Mouse (Mus musculus) cortical plate, adult 2 months (tissue): ENCODE measurements around the gene Klhl29. TPM values are rescaled to one million over a fixed set of nuclear protein-coding genes. Genes with fewer than 3 reads are reported as not detected.

Source experiments
- H3K27ac ChIP-seq: fragments of 200-500 bp; 2 replicates; pipeline ENCODE4 v1.5.1; 2012; ENCODE audit warnings: low read length, control low read depth, inconsistent platforms; ENCODE audit not compliant: insufficient read depth
- H3K4me1 ChIP-seq: fragments of 200-500 bp; 2 replicates; pipeline ENCODE4 v1.6.1; 2011; ENCODE audit warnings: low read length; ENCODE audit not compliant: control insufficient read depth, insufficient read depth
- H3K4me3 ChIP-seq: fragments of 200-500 bp; 2 replicates; pipeline ENCODE4 v1.5.1; 2011; ENCODE audit warnings: mild to moderate bottlenecking, low read length, control low read depth; ENCODE audit not compliant: insufficient read depth
- CTCF ChIP-seq: fragments of 200-500 bp; IDR thresholded peaks from 2 replicates; pipeline ENCODE4 v1.5.1; 2011; ENCODE audit warnings: mild to moderate bottlenecking, control low read depth, low read length; ENCODE audit not compliant: insufficient read depth; ENCODE audit errors: extremely low read depth
- POLR2A ChIP-seq: fragments of 200-500 bp; IDR thresholded peaks from 2 replicates; pipeline ENCODE4 v1.6.1; 2011; ENCODE audit warnings: mild to moderate bottlenecking, low read length, control low read depth; ENCODE audit not compliant: insufficient read depth; ENCODE audit errors: extremely low read depth
- polyA plus RNA-seq: library from polyadenylated mRNA; depleted of rRNA; stranded (reverse); fragments of >200 nt; gene quantifications from 2 replicates; pipeline ENCODE4 v1.2.3, GENCODE M21; 2012

The Klhl29 gene
- polyA plus RNA-seq, 1 experiment: 26.9 TPM

DNA sequence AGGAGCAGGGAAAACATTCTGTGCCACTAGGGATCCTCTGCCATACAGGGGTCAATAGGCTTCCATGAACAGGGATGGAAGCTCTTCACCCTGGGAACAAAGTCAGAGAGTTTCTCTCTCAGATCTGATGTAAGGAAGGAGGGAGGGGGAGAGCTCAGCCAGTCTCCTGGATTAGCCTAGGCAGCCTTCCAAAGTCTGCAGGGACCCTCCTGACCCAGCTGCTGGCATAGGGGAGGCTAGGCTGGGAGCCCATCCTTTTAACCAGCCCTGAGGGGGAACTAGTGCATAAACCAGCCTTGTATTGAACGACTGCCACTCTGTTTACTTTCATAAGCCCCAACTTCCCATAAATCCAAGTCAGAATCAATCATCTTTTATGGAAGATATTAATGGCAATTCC lies 95.6 kb downstream of the Klhl29 start:
- no peak overlapping the region for H3K4me3 ChIP-seq
- H3K4me1 ChIP-seq: peaks cover 9% of the 10 kb centered on the region
- TF ChIP-seq CTCF (no peak), POLR2A (no peak)
- no peak overlapping the region for H3K27ac ChIP-seq

DNA sequence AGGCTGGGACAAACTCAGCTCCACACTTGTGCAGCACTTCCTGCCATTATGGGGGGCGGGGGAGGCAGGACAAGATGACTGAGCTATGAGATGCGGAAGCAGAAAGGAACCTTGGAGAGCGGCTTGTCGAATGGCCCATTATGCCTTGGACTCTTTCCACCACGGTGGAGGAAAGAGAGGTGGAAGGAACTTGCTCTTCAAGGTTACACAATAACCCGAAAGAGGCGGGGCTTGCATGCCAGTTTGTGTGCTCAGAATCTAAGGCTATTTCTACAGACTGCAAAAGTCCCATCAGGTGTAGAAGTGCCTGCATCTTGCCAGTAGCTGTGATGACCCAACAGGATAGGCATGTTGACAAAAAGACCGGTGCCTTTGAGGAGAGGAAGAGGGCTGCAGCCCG lies 98.5 kb downstream of the Klhl29 start:
- 0 out of 2 replicates have a peak overlapping the region, but pooled peaks have one; percentile 35 for H3K27ac ChIP-seq
- no peak overlapping the region for H3K4me3 ChIP-seq

DNA sequence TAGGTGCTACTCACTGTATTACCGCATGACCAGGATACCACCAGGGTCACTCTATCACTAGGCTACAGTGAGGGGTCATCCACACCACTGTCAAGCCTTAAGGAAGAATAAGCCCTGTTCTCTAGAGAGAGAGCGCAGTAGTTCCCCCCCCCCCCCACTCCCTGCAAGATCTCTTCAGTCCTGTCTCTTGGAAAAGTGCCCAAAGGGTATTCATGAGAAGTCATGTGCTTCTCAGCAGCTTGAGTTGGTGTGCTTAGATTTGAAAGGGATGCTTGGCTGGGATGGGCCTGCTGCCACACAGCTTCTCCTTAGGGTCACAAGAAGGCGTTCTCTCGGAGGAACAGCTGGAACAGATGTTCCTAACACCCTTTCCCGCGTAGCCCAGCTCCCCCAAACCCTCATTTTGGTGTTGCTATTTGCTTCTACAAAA lies 100.0 kb downstream of the Klhl29 start:
- TF ChIP-seq CTCF (no peak), POLR2A (no peak)

More for the DNA sequence above, 98.5 kb downstream of the Klhl29 start:
- TF ChIP-seq CTCF: no peak
- TF ChIP-seq POLR2A: no peak
- H3K4me1 ChIP-seq: peaks cover 18% of the 10 kb centered on the region

DNA sequence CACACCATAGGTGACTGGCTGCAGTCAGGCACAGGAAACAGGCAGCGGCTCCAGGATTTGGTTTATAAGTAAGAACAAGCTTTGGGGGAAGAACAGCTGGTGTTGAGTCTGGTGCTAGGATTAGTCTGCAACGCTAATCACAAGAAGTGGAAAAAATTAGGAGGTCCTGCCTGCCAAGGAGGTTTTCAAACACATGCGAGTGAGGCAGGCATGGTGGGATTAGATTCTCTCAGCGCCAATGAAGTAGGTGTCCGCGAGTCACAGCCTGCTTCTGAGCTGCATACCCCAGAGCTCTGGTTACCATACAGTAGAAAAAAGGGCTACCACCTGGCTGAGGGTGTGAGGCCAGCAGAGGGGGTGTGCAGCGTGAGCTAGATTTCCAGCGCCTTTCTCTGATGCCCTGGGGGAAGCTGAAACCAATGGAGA lies 101.0 kb downstream of the Klhl29 start:
- H3K4me3 ChIP-seq: no peak overlapping the region
- peak overlapping the region; percentile 13 for H3K27ac ChIP-seq
- peaks cover 22% of the 10 kb centered on the region for H3K4me1 ChIP-seq
- TF ChIP-seq CTCF (no peak), POLR2A (no peak)

More for the DNA sequence above, 100.0 kb downstream of the Klhl29 start:
- H3K27ac ChIP-seq: no peak overlapping the region
- H3K4me3 ChIP-seq: no peak overlapping the region
- H3K4me1 ChIP-seq: peaks cover 20% of the 10 kb centered on the region

DNA sequence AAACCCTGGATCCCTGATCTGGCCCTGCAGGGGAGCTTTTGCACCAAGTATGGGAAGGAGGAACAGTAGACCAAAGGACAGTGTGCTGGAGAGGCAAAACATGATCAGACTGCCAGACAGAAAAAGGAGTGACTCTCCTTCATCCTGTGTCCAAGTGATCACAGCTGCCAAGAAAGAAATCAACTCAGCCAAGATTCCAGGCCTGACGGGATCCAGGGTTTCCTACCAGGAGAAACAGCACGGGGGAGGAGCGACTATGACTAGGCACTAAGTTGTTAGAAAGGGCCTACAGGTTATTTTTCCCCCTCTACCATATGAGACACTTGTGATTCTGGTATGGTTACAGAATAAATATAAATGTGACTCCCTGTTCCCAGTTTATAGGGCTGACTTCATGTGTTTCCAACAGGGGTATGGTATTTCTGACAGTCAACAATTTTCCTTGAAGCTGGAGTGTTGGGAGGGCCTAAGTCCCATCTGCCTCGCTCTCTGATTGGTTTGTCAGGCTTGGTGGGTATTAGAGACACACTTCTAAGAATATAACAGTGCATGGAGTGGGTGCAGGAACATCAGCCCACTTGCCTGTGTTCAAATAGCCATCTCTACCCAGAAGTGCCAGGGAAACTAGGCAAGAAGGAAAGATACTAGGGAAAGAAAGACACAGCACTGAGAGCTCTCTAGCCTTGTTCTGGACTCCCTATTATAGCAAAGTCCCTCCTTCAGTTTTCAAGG lies 102.0 kb downstream of the Klhl29 start:
- H3K27ac ChIP-seq: 0 out of 2 replicates have a peak overlapping the region, but pooled peaks have one; percentile 13
- no peak overlapping the region for H3K4me3 ChIP-seq
- no peak for TF ChIP-seq POLR2A
- no peak for TF ChIP-seq CTCF
- peaks cover 29% of the 10 kb centered on the region for H3K4me1 ChIP-seq

DNA sequence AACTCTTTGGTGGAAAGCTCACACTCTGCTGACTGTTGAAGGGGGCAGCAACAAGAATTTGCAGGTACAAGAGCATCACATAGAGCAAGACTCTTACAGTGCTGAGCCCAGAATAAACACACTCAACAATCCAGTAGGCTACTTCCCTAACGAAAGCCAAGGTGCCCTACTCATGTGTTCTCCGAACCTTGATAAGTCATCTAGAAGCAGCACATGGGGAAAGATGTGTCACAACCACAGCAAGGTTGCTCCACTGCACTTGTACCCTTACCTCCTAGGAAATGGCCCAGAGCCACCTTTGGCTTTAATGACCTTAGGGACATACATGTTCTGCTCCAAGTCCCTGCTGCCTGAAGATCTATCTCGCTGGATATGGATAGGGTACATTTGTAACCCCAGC lies 105.0 kb downstream of the Klhl29 start:
- Histone ChIP-seq H3K27ac (no peak overlapping the region), H3K4me1 (peaks cover 33% of the 10 kb centered on the region), H3K4me3 (no peak overlapping the region)
- TF ChIP-seq POLR2A (no peak), CTCF (no peak)

DNA sequence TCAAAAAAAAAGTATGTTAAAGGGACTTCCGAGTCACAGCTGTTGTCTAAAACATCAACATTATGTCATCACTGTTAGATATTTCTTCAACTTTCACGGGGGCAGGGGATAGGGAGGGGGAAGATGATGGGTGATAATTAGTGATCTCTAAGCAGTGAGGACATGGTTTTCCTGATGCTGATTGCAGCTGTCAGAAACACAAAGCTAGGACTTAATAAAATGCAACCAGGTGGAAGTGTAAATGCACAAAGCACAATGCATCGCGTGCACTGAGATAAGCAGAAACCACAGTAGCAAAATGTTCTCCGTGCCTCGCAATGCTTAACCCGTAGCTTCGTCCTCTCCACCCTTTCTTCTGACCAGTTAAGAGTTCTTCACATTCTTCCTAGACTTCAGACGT lies 105.5 kb downstream of the Klhl29 start:
- no peak for TF ChIP-seq CTCF
- TF ChIP-seq POLR2A: no peak
- H3K4me3 ChIP-seq: no peak overlapping the region
- H3K27ac ChIP-seq: peak overlapping the region; percentile 49
- peaks cover 29% of the 10 kb centered on the region for H3K4me1 ChIP-seq

DNA sequence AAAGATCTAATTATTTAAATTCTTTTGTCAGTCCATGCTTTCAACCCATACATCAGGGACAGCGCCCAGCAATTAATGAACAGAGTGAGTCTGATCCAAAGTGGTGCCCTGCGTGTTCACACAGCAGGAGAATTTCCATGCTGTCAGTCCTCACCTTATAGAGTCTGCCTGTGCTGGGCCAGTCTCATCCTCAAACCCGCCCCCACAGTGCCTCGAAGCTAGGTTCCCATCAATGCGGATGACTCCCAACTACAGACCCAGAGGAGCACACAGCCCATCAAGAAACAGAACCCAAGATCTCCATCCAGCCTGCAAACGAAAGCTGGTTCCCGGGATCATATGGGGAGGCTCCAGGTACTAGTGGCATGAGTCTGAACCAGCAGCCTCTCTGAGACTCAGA lies 106.4 kb downstream of the Klhl29 start:
- Histone ChIP-seq H3K4me1 (peaks cover 26% of the 10 kb centered on the region), H3K27ac (peak overlapping the region; percentile 83), H3K4me3 (no peak overlapping the region)
- no peak for TF ChIP-seq POLR2A
- no peak for TF ChIP-seq CTCF

DNA sequence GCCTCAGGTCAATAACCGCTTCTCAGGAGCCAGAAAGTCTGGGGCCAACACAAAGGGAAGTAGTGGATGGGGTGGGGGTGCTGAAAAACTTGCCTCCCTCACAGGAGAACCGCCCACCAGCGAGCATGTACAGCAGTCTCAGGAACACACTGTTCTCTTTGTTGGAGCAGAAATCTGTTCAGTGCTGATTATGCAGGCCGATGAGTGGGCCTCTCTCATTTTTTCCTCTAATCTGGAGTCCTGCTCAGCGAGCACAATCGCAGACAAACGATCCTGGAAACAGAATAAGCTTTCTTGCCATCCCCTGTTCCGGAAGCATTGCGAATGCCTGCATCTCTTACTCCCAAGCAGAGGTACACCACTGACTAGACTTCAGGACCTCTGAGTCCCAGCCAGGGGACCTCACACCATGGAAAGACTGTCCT lies 107.3 kb downstream of the Klhl29 start:
- TF ChIP-seq CTCF (no peak), POLR2A (0 out of 2 replicates have a peak, but pooled peaks have one; percentile 49)
- Histone ChIP-seq H3K4me3 (no peak overlapping the region), H3K4me1 (peaks cover 22% of the 10 kb centered on the region), H3K27ac (peak overlapping the region; percentile 62)

DNA sequence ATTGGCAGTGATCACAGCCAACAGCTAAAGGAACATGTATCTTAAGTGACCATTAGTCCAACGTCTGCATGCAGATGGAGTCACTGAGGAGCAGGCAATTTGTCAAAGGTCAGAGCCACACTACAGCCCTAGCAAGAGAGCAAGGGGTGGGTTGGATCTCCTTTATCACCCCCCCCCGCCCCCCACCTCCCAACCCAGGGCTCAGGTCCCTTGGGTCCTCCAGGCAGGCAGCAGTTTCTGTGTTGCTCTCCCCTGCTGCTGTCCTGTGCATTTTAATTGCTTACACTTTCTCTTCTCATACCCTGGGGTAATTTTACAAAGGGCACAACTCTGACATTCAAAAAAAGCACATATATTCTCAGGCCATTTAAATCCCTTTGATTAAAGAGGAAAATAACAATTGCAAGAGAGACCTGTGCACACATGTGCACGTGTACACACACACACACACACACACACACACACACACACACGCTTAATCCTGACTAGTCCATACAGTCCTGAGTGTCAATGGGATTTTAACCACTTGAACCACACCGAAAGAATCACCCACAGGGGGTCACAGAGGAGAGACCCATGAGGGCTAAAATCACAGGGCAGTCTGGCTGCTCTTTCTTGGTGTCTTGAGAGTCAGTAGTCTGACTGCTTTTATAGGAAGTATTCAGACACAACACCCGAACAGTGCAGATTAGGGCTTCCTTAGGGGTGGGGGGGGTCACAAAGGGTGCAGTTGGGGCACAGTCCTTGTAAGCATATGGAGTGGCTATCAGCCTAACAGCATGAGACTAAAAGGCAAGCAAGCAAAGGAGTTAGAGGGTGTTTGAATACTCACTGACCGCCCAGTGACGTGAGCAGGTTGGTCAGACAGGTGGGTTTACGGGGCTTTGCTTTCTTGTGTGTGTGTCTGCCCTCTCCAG lies 108.0 kb downstream of the Klhl29 start:
- no peak overlapping the region for H3K4me3 ChIP-seq
- H3K27ac ChIP-seq: no peak overlapping the region
- H3K4me1 ChIP-seq: peaks cover 19% of the 10 kb centered on the region
- no peak for TF ChIP-seq POLR2A
- no peak for TF ChIP-seq CTCF
